Mouse (Mus musculus) embryo, embryonic 11.5 days (tissue): ENCODE measurements at regions not wholly inside any gene's neighbourhood (a gene's known extent, or its start where the extent isn't known, plus 50 kb on each side); places are given as distances from the start of the nearest gene placed in this dataset.

Source experiments
- DNase-seq: peaks from one replicate; pipeline ENCODE4 v3.0.0-alpha.2; 2012; ENCODE audit warnings: low read depth, low spot score

GRCm38 (mm10) chr12:117430886-117431285, 85.4 kb upstream of the Rapgef5 start:
- DNase-seq = no peak

DNA sequence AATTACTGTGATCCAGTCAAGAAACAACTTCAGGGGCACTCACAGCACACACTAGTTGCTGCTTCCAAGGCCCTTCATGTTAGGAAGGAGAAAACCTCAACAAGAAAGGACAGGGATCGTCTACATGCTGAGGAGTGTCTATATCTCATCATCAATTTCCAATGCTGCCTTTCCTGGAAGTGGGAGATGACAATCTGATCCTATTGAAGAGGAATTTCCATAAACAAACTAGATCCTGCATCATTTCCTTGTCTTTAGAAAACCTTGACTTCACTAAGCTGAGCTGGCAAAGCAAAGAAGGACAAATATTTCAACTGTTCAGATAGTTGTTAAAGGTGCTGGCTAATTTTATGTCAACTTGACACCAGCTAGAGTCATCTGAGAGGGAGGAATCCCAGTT, 83.5 kb upstream of the Rapgef5 start:
- no peak for DNase-seq

- no peak for DNase-seq
Measured at GRCm38 (mm10) chr12:117437011-117437410, 79.3 kb upstream of the Rapgef5 start.

DNA sequence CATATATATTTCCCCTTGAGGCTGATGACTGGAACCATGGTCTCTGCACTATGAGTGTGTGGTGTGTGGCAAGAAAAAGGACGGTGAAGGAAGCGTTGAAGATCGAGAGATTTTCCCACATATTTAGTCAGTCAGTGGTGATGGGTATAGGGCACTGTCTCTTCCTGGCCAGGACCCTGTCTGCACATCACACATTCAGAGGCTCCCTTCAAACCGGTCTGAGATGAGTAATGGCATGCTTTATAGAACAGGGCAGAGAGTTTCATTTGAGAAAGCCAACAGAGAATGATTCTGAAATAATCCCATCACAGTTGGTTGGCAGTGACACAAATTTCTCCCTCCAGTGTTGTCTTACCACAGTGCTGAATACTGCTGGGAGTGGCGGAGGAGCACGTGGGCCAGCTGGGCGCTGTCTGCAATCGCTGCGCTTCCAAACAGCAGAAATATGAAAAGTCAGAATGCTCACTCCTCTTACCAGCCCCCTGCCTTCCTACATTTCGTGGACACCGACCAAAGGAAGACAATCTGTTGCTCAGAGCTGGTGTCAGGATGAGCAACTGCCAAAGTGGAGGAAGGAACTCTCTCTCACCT, 77.2 kb upstream of the Rapgef5 start:
- DNase-seq = no peak

- no peak for DNase-seq
Measured at GRCm38 (mm10) chr12:117444247-117444989, 71.9 kb upstream of the Rapgef5 start.

DNA sequence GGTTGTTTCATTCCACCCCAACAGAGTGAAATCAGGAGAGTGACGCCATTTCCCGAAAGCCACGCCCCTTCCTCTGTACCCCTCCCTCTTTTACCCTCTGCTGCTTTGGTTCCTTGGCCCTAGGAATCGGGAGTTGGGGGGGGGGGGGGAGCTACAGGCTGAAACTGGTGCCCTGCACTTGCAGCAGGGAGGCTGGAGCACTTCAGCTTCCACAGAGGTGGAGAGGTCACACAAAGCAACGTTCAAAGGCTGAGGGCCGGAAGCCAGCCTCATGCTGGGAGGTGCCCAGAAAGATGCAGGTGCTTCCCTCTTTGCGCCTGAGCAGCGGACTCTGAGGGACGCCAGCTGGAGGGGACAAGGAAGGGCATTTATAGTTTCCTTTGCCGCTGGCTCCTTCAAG, 69.1 kb upstream of the Rapgef5 start:
- no peak for DNase-seq

DNA sequence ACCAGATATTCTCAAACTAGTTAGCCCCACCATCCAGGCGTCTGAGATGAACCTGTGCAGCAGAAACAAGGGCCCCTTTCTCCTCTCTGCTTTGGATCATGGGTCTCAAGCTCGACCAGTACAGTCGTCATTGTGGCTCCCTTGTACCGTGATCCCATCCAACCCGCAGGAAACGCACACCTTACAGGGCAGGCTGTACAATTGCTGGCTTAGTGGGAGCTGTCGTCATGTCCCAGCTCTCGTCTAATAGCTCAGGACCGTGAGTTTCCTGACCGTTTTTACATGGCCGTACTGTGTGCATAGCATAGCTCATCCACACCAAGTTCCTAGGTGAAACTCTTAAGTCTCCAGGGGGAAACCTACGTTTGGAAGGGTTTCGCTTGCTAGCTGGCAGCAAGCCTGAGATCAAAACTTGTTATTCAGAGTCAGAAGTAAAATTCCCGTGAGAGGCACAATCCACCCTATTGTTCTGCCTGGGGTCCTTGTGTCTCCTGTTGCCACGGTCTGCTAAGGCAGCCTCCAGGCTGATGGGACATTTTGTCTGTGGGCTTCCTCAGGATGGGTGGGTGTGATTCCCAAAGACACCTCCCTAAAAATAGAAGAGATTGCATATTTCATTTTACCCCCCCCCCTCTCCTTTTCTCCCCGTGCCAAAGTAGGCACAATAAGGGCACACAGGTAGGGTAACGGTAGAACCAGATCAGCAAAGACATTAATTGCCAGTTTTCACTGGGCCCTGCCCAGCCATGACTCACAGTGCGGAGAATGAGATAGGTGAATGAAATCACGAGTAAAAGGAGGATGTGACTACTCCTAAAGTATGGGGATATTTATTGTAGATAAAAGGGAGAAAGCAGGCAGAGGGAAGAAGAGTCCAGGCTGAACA, 68.2 kb upstream of the Rapgef5 start:
- no peak for DNase-seq

- no peak for DNase-seq
Measured at GRCm38 (mm10) chr12:117449080-117449479, 67.2 kb upstream of the Rapgef5 start.

DNA sequence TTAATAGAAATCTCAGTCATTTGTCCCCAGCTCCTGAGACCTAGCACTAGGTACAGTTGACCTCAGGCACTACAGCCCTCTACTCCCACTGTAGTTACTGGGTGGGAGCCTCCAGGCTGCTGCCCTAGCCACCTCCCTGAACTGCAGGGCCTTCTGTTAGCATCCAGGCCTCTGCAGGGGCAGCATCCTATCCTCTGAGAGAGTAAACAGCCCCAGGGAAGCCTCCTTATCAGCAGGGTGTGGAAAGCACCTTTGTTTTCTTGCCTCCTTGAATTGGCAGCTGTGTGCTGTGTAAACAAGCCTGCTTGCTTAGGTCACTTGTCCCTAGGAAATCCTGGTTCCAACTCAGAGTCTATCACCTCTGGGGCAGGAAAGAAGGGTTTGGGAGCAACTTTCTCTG, 66.2 kb upstream of the Rapgef5 start:
- no peak for DNase-seq

DNA sequence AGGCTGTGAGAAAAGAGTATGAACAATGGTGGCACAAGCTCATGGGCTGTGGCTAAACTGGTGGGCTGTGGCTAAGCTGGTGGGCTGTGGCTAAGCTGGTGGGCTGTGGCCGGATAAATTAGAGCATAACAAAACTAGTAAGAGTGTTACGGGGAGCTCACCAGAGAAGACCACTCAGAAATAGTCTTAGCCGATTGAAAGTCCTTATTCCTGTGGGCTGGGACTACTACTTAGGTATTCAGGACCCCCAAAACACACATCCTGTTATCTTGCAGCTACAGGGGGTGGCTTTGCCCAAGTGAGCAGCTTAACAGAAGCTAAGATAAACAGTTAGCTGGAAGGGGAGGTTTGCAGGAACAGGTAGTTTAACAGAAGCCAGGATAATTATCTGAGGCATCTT, 65.4 kb upstream of the Rapgef5 start:
- DNase-seq = no peak

DNA sequence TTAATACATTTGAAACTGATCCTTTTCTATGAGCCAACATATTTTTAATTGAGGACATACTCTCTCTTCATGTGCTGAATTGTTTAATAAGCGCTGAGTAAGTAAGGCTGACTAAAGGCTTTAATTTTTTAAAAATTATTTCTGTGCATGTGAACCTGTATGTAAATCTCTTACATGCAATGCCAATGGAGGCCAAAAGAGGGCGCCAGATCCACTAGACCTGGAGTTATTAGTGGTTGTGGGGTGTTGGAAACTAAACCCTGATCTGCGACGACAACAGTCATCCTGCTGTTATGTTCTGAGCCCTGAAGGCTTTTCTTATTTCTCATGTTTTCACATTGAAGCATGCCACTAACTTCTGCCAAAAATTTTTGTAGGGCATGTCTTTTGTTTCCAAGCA, 64.8 kb upstream of the Rapgef5 start:
- DNase-seq = no peak

DNA sequence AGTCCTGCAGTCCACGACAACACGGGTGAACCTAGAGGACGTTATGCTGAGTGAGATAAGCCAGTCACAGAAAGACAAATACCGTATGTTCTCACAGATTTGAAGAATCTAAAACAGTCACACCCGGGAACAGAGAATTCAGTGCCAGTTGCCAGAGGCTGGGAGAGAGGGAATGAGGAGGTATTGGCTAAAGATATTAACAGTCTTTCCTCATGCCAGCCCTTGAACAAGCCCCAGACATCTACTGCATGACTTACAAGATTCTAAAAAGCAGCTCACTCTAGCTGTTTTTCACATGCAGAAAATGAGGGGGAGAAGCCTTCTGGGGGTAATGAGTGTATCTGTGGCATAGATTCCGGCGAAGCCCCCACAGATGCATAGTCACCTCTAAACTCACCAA, 60.5 kb upstream of the Rapgef5 start:
- DNase-seq = no peak

DNA sequence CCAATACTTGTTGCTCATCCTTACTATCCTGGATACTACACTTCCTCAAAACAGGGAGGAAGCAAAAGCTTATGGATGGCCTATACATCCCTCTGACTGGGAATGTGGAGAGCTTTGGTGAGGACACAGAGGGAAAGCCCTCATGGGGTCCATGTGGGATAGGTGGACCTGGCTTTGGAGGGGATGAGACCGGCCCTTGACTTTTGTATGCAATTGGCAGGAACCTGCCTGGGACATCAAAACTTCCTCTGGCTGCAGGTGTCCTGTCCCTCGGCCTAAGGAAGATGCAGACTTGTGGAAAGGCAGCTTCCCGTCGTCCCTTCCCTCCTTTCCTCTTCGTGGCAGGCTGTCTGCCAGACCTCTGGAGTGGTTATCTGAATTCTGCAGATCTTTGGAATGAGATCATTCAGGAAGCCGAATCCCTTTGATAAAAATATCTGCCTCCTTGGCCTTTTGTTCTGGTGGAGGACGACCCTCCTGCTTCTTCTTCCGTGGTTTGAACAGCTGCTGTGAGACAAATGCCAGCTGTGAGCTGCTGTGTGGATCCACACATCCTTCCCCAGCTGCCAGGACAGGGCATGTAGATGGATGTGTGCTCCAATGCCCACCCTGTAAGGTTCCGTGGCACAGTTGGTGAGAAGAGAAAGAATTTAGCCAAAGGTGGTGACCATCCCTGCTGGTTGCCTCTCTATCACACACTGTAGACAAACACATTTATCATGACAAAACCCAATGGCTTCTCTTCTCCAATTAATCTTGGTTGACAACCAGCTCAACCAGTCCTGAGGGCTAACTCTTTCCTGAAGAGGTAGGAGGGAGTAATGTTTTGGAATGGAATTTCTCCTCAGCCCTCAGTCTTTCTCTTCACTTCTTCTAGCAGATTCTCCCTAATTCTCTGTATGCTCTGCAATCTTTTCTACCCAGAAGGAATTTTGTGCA, 57.9 kb upstream of the Rapgef5 start:
- DNase-seq = no peak

- DNase-seq = no peak
Measured at GRCm38 (mm10) chr12:117459541-117459940, 56.7 kb upstream of the Rapgef5 start.

GRCm38 (mm10) chr12:117465206-117465605, 51.1 kb upstream of the Rapgef5 start:
- no peak for DNase-seq

GRCm38 (mm10) chr12:117465998-117466397, 50.3 kb upstream of the Rapgef5 start:
- DNase-seq = no peak
